Mouse (Mus musculus) brain, embryonic 14.5 days (tissue): ENCODE data around the gene Sulf2.

Source experiments
- CTCF ChIP-seq: fragments of 200-500 bp; IDR thresholded peaks from 2 replicates; pipeline ENCODE4 v1.5.1; 2012; ENCODE audit warnings: inconsistent platforms, mild to moderate bottlenecking, moderate library complexity, borderline replicate concordance; ENCODE audit not compliant: insufficient read depth, insufficient read length; ENCODE audit errors: extremely low read depth
- POLR2A ChIP-seq: fragments of 200-500 bp; IDR thresholded peaks from 2 replicates; pipeline ENCODE4 v1.6.1; 2012; ENCODE audit warnings: mild to moderate bottlenecking, inconsistent platforms, borderline replicate concordance; ENCODE audit not compliant: poor library complexity, insufficient read depth, insufficient read length, severe bottlenecking; ENCODE audit errors: extremely low read depth

DNA sequence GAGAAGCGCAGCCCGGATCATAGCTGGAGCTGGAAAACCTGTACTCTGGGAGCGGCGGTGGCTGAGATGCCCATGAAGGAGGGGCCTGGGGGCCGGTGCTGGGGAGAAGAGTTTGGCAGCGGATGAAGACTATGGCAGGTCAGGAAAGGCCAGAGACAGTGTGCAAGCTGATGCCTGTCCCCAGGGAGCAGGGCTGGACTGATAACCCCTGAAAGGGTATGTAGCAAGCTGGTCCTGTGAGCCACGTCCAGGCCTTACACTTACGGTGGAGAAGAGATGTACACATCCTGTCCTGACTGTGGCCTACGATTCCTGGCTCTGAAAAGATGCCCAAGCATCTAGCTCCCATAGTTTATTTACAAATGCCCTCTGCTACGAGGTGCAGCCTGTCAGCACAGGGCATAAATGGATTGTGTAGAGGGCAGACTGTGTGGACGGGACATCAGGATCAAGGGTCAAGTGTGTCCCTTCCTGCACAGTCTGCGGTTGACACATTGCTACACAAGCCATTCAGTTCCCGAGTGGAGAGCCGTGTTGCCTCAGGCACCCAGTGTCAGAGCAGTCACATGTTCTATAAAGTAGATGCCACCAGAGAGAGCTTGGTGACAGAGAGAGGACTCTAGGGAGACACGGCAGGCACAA lies 57.0 kb downstream of the Sulf2 start:
- TF ChIP-seq POLR2A (no peak), CTCF (no peak)
